Mouse (Mus musculus): ENCODE results near the gene Hsph1. TPM values are rescaled to one million over a fixed set of nuclear protein-coding genes. Genes with fewer than 3 reads are reported as not detected.

The Hsph1 gene
- polyA plus RNA-seq, 1 experiment from 2014 or later, result 7.3 TPM

DNA sequence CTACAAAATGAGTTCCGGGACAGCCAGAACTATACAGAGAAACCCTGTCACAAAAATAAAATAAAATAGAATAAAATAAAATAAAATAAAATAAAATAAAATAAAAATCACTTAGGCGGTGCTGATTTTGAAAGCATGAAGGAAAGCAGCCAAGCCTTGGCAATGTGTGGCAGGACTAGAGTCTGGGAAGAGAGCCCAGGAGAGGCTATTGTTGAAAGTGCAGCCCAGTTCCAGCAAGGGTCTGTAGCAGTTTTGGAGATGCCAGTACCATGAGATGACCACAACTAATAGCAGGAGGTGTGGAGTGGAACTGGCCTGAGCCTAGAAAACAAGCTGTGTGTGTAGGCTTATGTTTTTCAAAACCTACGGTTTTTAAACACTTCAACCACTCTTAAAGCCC, 34.2 kb downstream of the Hsph1 start:
- DNase-seq (ENCODE audit: low spot score) (no peak), ATAC-seq (no peak)
- Histone ChIP-seq H3K4me1 (ENCODE audit: insufficient read depth, low read depth, low read length) (no peaks in the 10 kb centered on the region), H3K4me3 (ENCODE audit: low read depth, low read length) (no peak overlapping the region), H3K27me3 (replicated peaks; ENCODE audit: insufficient read depth, low read length) (no peaks in the 10 kb centered on the region), H3K27ac (ENCODE audit: low read length) (no peak overlapping the region), H3K9ac (replicated peaks; ENCODE audit: low read depth) (no peak overlapping the region), H3K9me3 (ENCODE audit: low read length) (no peaks in the 10 kb centered on the region), H3K4me2 (replicated peaks; ENCODE audit: low read depth, low read length) (no peak overlapping the region), H3K36me3 (ENCODE audit: insufficient read depth, low read length) (no peaks in the 10 kb centered on the region)
- TF ChIP-seq CTCF (IDR thresholded peaks at IDR 0.05), result no peak
- no peak for TF ChIP-seq EP300 (IDR thresholded peaks at IDR 0.05)
- 92% methylated on average over 3 of the region's 3 CpGs for WGBS

- no peak overlapping the region for H3K4me2 ChIP-seq (replicated peaks; ENCODE audit: low read depth, low read length)
- 47% methylated on average over 18 of the region's 18 CpGs for WGBS
- DNase-seq (ENCODE audit: low spot score), result no peak
- no peaks in the 10 kb centered on the region for H3K36me3 ChIP-seq (ENCODE audit: insufficient read depth, low read length)
- H3K9me3 ChIP-seq (ENCODE audit: low read length), result no peaks in the 10 kb centered on the region
- H3K27me3 ChIP-seq (replicated peaks; ENCODE audit: insufficient read depth, low read length), result no peaks in the 10 kb centered on the region
- H3K4me3 ChIP-seq (ENCODE audit: low read depth, low read length), result no peak overlapping the region
- no peak for ATAC-seq
- no peaks in the 10 kb centered on the region for H3K4me1 ChIP-seq (ENCODE audit: insufficient read depth, low read depth, low read length)
- TF ChIP-seq EP300 (IDR thresholded peaks at IDR 0.05), result no peak
- TF ChIP-seq CTCF (IDR thresholded peaks at IDR 0.05), result no peak
- H3K9ac ChIP-seq (replicated peaks; ENCODE audit: low read depth), result no peak overlapping the region
- H3K27ac ChIP-seq (ENCODE audit: low read length), result no peak overlapping the region
Observed at GRCm38 (mm10) chr5:149597351-149597750, 38.8 kb downstream of the Hsph1 start.

GRCm38 (mm10) chr5:149594215-149594614, 42.0 kb downstream of the Hsph1 start:
- H3K4me1 ChIP-seq (ENCODE audit: insufficient read depth, low read depth, low read length), result no peaks in the 10 kb centered on the region
- H3K27ac ChIP-seq (ENCODE audit: low read length), result no peak overlapping the region
- no peak for ATAC-seq
- DNase-seq (ENCODE audit: low spot score), result no peak
- H3K36me3 ChIP-seq (ENCODE audit: insufficient read depth, low read length), result no peaks in the 10 kb centered on the region
- 76% methylated on average over 3 of the region's 3 CpGs for WGBS
- H3K4me3 ChIP-seq (ENCODE audit: low read depth, low read length), result no peak overlapping the region
- H3K27me3 ChIP-seq (replicated peaks; ENCODE audit: insufficient read depth, low read length), result no peaks in the 10 kb centered on the region
- H3K9ac ChIP-seq (replicated peaks; ENCODE audit: low read depth), result no peak overlapping the region
- H3K9me3 ChIP-seq (ENCODE audit: low read length), result no peaks in the 10 kb centered on the region
- H3K4me2 ChIP-seq (replicated peaks; ENCODE audit: low read depth, low read length), result no peak overlapping the region
- TF ChIP-seq EP300 (IDR thresholded peaks at IDR 0.05) (no peak), CTCF (IDR thresholded peaks at IDR 0.05) (no peak)

GRCm38 (mm10) chr5:149589932-149590331, 46.2 kb downstream of the Hsph1 start:
- Histone ChIP-seq H3K36me3 (ENCODE audit: insufficient read depth, low read length) (no peaks in the 10 kb centered on the region), H3K27me3 (replicated peaks; ENCODE audit: insufficient read depth, low read length) (no peaks in the 10 kb centered on the region), H3K27ac (ENCODE audit: low read length) (no peak overlapping the region), H3K9me3 (ENCODE audit: low read length) (no peaks in the 10 kb centered on the region), H3K4me1 (ENCODE audit: insufficient read depth, low read depth, low read length) (no peaks in the 10 kb centered on the region), H3K9ac (replicated peaks; ENCODE audit: low read depth) (no peak overlapping the region), H3K4me2 (replicated peaks; ENCODE audit: low read depth, low read length) (no peak overlapping the region), H3K4me3 (ENCODE audit: low read depth, low read length) (no peak overlapping the region)
- 49% methylated on average over 3 of the region's 3 CpGs for WGBS
- DNase-seq (ENCODE audit: low spot score) (no peak), ATAC-seq (no peak)
- TF ChIP-seq EP300 (IDR thresholded peaks at IDR 0.05) (no peak), CTCF (IDR thresholded peaks at IDR 0.05) (no peak)

- H3K9ac ChIP-seq (replicated peaks; ENCODE audit: low read depth), result no peak overlapping the region
- H3K9me3 ChIP-seq (ENCODE audit: low read length), result no peaks in the 10 kb centered on the region
- H3K27me3 ChIP-seq (replicated peaks; ENCODE audit: insufficient read depth, low read length), result no peaks in the 10 kb centered on the region
- H3K36me3 ChIP-seq (ENCODE audit: insufficient read depth, low read length), result no peaks in the 10 kb centered on the region
- H3K4me1 ChIP-seq (ENCODE audit: insufficient read depth, low read depth, low read length), result 0 out of 2 replicates have a peak, but pooled peaks cover 3% of the 10 kb centered on the region
- peak overlapping the region; percentile 6; the same call in 1 of the 2 replicates for H3K27ac ChIP-seq (ENCODE audit: low read length)
- H3K4me3 ChIP-seq (ENCODE audit: low read depth, low read length), result no peak overlapping the region
- peak; percentile 39 for DNase-seq (ENCODE audit: low spot score)
- TF ChIP-seq CTCF (IDR thresholded peaks at IDR 0.05) (peak; percentile 37), EP300 (IDR thresholded peaks at IDR 0.05) (no peak)
- 43% methylated on average over 7 of the region's 7 CpGs for WGBS
- no peak overlapping the region for H3K4me2 ChIP-seq (replicated peaks; ENCODE audit: low read depth, low read length)
- ATAC-seq, result no peak; the same call in 1 of the 2 replicates
Observed at GRCm38 (mm10) chr5:149588814-149589534, 47.2 kb downstream of the Hsph1 start.

DNA sequence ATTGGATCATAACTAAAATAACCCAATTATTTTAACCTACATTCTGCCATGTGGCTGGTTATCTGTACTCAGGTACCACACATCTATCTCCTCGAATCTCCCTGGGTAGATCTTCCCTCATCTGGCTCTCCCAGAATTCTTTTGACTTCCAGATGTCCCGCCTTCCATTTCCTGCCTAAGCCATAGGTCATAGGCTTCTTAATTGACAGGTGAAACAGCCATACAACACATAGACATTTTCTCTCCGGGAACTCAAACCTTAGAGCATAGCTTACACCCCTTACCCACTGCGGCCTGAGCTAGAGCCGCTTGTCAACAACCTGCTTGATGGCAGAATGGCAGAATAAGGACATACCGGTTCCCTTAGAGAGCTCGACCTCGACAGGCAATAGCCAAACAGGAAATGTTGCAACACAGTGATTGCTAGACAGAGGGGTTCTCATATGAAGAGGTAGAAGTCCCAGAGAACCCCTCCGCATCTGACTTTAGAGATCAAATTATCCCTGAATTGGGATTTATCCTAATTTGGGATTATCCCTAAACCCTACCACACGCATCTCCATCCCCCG, 48.8 kb downstream of the Hsph1 start:
- H3K36me3 ChIP-seq (ENCODE audit: insufficient read depth, low read length), result no peaks in the 10 kb centered on the region
- no peak overlapping the region for H3K9ac ChIP-seq (replicated peaks; ENCODE audit: low read depth)
- no peak for DNase-seq (ENCODE audit: low spot score)
- H3K27me3 ChIP-seq (replicated peaks; ENCODE audit: insufficient read depth, low read length), result no peaks in the 10 kb centered on the region
- H3K4me3 ChIP-seq (ENCODE audit: low read depth, low read length), result no peak overlapping the region
- no peak for ATAC-seq
- no peaks in the 10 kb centered on the region for H3K9me3 ChIP-seq (ENCODE audit: low read length)
- no peak overlapping the region for H3K27ac ChIP-seq (ENCODE audit: low read length)
- H3K4me1 ChIP-seq (ENCODE audit: insufficient read depth, low read depth, low read length), result 0 out of 2 replicates have a peak, but pooled peaks cover 3% of the 10 kb centered on the region
- TF ChIP-seq EP300 (IDR thresholded peaks at IDR 0.05) (no peak), CTCF (IDR thresholded peaks at IDR 0.05) (no peak)
- no peak overlapping the region for H3K4me2 ChIP-seq (replicated peaks; ENCODE audit: low read depth, low read length)
- 74% methylated on average over 11 of the region's 11 CpGs for WGBS
